In the genomic region with DNA sequence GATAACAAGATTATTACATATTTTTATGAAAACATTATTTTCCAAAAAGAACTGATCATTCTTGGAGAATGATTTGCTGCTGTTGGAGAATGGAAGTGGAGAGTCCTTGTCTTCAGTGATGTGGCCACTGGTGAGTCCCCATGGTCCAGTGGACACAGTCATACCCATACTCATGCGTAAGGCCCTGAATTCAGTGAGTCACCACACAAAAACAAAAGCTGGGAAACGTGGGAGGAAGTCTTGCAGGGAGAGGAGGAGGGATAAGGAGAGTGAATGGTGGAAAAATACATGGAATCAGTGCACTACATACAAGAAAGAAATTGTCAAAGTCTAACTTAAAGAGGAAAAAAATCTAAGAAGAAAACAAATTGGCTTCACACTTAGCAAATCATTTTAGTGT, we compare ENCODE assay signal across 22 mouse cellular contexts. TPM values are rescaled to one million over a fixed set of nuclear protein-coding genes. Genes with fewer than 3 reads are reported as not detected.
"Had no signal": no experiment of that assay in that cellular context is flagged by ENCODE, and none has a peak within 500 bp of the region (broad histone marks: within the 10 kb centered on the region; RNA-seq: fewer than 3 reads in every experiment).

No protein-coding gene starts in this region.

- DNase-seq: kidney, adult 11 months; kidney, adult 8-10 months; kidney, postnatal 25 days; layer of hippocampus, adult 9-11 months; left cerebral cortex, postnatal 4 days; liver, postnatal 0 days; lung, embryonic 14.5 days; right cerebral cortex, postnatal 14 days; spleen, adult 18-20 months; thymus, postnatal 25 days had no signal

- ATAC-seq: liver, postnatal 0 days; lung, postnatal 0 days; midbrain, embryonic 16.5 days had no signal

- H3K4me3 ChIP-seq: layer of hippocampus, adult 2 months; limb, embryonic 12.5 days; limb, embryonic 15.5 days; midbrain, embryonic 12.5 days; stomach, embryonic 15.5 days had no signal

- H3K9me3 ChIP-seq: limb, embryonic 12.5 days; limb, embryonic 15.5 days; midbrain, embryonic 12.5 days; stomach, embryonic 15.5 days had no signal

- H3K27ac ChIP-seq: layer of hippocampus, adult 2 months; limb, embryonic 12.5 days; limb, embryonic 15.5 days; liver, embryonic 14.5 days; macrophage; midbrain, embryonic 12.5 days; stomach, embryonic 15.5 days had no signal

- H3K4me2 ChIP-seq: limb, embryonic 12.5 days; limb, embryonic 15.5 days; liver, embryonic 11.5 days; lung, embryonic 14.5 days; midbrain, embryonic 12.5 days; stomach, embryonic 15.5 days had no signal

- H3K9ac ChIP-seq: limb, embryonic 12.5 days; limb, embryonic 15.5 days; liver, embryonic 14.5 days; liver, postnatal 0 days; lung, embryonic 14.5 days; midbrain, embryonic 12.5 days; stomach, embryonic 15.5 days had no signal

- H3K27me3 ChIP-seq: limb, embryonic 12.5 days; limb, embryonic 15.5 days; midbrain, embryonic 12.5 days; stomach, embryonic 15.5 days had no signal

- H3K36me3 ChIP-seq: limb, embryonic 12.5 days; limb, embryonic 15.5 days; midbrain, embryonic 12.5 days; stomach, embryonic 15.5 days had no signal

- H3K4me1 ChIP-seq: limb, embryonic 15.5 days had no signal

RNA-seq across cellular contexts. Expression of a gene that starts 47.3 kb away (rescaled TPM):
- total RNA-seq: megakaryocyte, adult 5-6 weeks; monocyte, adult 5-6 weeks had no signal
- polyA plus RNA-seq: macrophage had no signal
